Mouse (Mus musculus): Measurements from ENCODE around the gene Nynrin.

The Nynrin gene

GRCm38 (mm10) chr14:55922475-55923232, 68.8 kb downstream of the Nynrin start:
- DNase-seq (ENCODE audit: low spot score in 2 of 2): no peak
